Mouse (Mus musculus): ENCODE data around the gene Olfr62.

Gene Olfr62

GRCm38 (mm10) chr4:118658652-118659051, at the start of gene Olfr62:
Gene Olfr62 (plus strand): TSS chr4:118658952.
- in situ Hi-C loops (cut with MboI, MseI): loop anchor here in 1 of 2 experiments (10.0 kb wide), 1 partner anchor 506 kb away; no protein-coding TSS in a partner anchor

GRCm38 (mm10) chr4:118609836-118610235, 48.9 kb upstream of the Olfr62 start:
- in situ Hi-C loops (cut with MboI, MseI): loop anchor here in 1 of 2 experiments (10.0 kb wide), 1 partner anchor 585 kb away; the partner anchor contains the start of genes Ermap and Svbp

GRCm38 (mm10) chr4:118612619-118613018, 46.1 kb upstream of the Olfr62 start:
- in situ Hi-C loops (cut with MboI, MseI): loop anchor here in 1 of 2 experiments (10.0 kb wide), 1 partner anchor 582 kb away; the partner anchor contains the start of genes Ermap and Svbp

GRCm38 (mm10) chr4:118615412-118615811, 43.3 kb upstream of the Olfr62 start:
- in situ Hi-C loops (cut with MboI, MseI): loop anchor here in 1 of 2 experiments (10.0 kb wide), 1 partner anchor 579 kb away; the partner anchor contains the start of genes Ermap and Svbp

GRCm38 (mm10) chr4:118620279-118620966, 38.3 kb upstream of the Olfr62 start, which contains the start of the genes Cfap57 and Ebna1bp2:
Gene Cfap57 (minus strand): TSS chr4:118620777.
Gene Ebna1bp2 (plus strand): TSS chr4:118620799.
- in situ Hi-C loops (cut with MboI, MseI): loop anchor here (5.0 to 10.0 kb wide), 2 partner anchors 692 to 1454 kb away; no protein-coding TSS in a partner anchor

- in situ Hi-C loops (cut with MboI, MseI): loop anchor here (5.0 to 10.0 kb wide), 2 partner anchors 691 to 1454 kb away; no protein-coding TSS in a partner anchor
Observed at GRCm38 (mm10) chr4:118620967-118621320, 37.8 kb upstream of the Olfr62 start.

- in situ Hi-C loops (cut with MboI, MseI): loop anchor here (5.0 to 10.0 kb wide), 2 partner anchors 691 to 1453 kb away; no protein-coding TSS in a partner anchor
Observed at GRCm38 (mm10) chr4:118621781-118622180, 37.0 kb upstream of the Olfr62 start.

GRCm38 (mm10) chr4:118630261-118630660, 28.5 kb upstream of the Olfr62 start:
- in situ Hi-C loops (cut with MboI, MseI): no loop called here

- in situ Hi-C loops (cut with MboI, MseI): no loop called here
Observed at GRCm38 (mm10) chr4:118642346-118643190, 16.2 kb upstream of the Olfr62 start.

- in situ Hi-C loops (cut with MboI, MseI): no loop called here
Observed at GRCm38 (mm10) chr4:118645234-118645633, 13.5 kb upstream of the Olfr62 start.

GRCm38 (mm10) chr4:118687086-118687485, 28.3 kb downstream of the Olfr62 start:
- in situ Hi-C loops (cut with MboI, MseI): no loop called here

GRCm38 (mm10) chr4:118692412-118692973, 33.7 kb downstream of the Olfr62 start, which contains the start of gene Olfr1342:
Gene Olfr1342 (minus strand): TSS chr4:118692756.
- in situ Hi-C loops (cut with MboI, MseI): no loop called here

- in situ Hi-C loops (cut with MboI, MseI): no loop called here
Observed at GRCm38 (mm10) chr4:118693812-118694211, 35.1 kb downstream of the Olfr62 start.

GRCm38 (mm10) chr4:118703223-118703622, 44.5 kb downstream of the Olfr62 start, which contains the start of gene Olfr1341:
Gene Olfr1341 (plus strand): TSS chr4:118703523.
- in situ Hi-C loops (cut with MboI, MseI): no loop called here

GRCm38 (mm10) chr4:118708086-118708485, 49.3 kb downstream of the Olfr62 start:
- in situ Hi-C loops (cut with MboI, MseI): no loop called here

- in situ Hi-C loops (cut with MboI, MseI): no loop called here
Observed at GRCm38 (mm10) chr4:118711656-118712055, 52.9 kb downstream of the Olfr62 start.

Measured in T-helper 17 cell (primary cell).